ENCODE assay signal across 8 mouse cellular contexts in the genomic region with DNA sequence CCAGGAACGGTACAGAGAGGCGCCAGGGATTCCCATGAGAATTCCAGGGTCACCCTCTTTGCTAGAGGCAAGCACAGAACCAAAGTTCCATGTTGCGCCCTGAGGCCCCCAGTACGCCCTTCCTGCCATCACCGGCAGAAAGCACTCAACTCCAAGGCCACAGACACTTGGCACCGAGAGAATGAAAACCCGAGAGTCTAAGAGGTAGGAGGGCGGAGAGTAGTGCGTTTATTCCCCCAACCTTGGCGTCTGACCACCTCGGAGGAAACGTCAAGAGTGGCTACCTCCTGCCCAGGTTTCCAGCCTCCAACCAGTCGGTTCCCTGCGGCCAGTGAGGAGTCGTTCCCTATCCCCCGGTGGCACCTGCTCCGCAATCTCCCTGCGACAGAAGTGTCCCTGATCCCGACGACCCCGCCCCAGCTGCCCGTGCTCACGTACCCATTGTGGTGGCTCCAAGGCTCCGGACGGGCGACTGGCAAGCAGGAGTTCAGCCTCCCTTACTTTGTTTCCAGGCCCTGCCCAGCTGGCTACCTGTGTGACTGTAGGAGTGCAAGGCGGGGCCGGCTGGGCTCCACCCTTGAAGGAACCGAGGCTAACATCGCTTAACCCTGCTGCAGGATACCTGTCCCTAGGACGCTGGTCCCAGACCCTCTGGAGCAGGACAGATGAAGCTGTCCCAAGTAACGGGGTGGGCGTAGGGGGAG. TPM values are rescaled to one million over a fixed set of nuclear protein-coding genes. Genes with fewer than 3 reads are reported as not detected.
DNase-seq lines count a peak whose midpoint lies in the region; ATAC-seq and TF ChIP-seq lines count a peak whose summit lies in the region.

Gene Slc15a1, minus strand, starts transcription at position 472 of the 704 bp plus-strand sequence.

- H3K27ac ChIP-seq in kidney, embryonic 16.5 days (ENCODE audit: low read length) = no peak within 1 kb of the TSS
- H3K27ac ChIP-seq in left cerebral cortex, adult 2 months = no peak within 1 kb of the TSS

- WGBS in kidney, embryonic 16.5 days = 8% methylated on average over 33 of the region's 33 CpGs

- DNase-seq in lung, postnatal 4 days = peak; percentile 16 to 39
- no peak for DNase-seq in thymus, postnatal 36 days
- no peak for DNase-seq in adipocyte (ENCODE audit: low spot score)
- no peak for DNase-seq in left cerebral cortex, adult 2 months (ENCODE audit: extremely low spot score in 1 of 2, low spot score in 2 of 2)
- DNase-seq in frontal cortex, postnatal 36 days (ENCODE audit: low spot score in 2 of 2) = no peak

- H3K4me3 ChIP-seq in E14TG2a.4 (replicated peaks; ENCODE audit: low read length) = peak within 1 kb of the TSS; percentile 79
- H3K4me3 ChIP-seq in kidney, embryonic 16.5 days (ENCODE audit: low read length) = peak within 1 kb of the TSS; percentile 28
- no peak within 1 kb of the TSS for H3K4me3 ChIP-seq in left cerebral cortex, adult 2 months

- 0 out of 2 replicates have a peak, but pooled peaks have one; percentile 11 for ATAC-seq in common myeloid progenitor, adult 5-6 weeks (replicated peaks; ENCODE audit: low read depth, poor library complexity, severe bottlenecking)
- ATAC-seq in kidney, embryonic 16.5 days (ENCODE audit: low FRiP score, low TSS enrichment) = peak; percentile 67

- intact Hi-C loops in left cerebral cortex, adult 2 months (cut with DNase I) = no loop called here

- no peaks in the 10 kb centered on the region for H3K36me3 ChIP-seq in E14TG2a.4 (ENCODE audit: insufficient read depth, low read length)
- H3K36me3 ChIP-seq in kidney, embryonic 16.5 days (ENCODE audit: insufficient read depth, low read length) = no peaks in the 10 kb centered on the region

- peak within 1 kb of the TSS; percentile 26 for H3K9ac ChIP-seq in kidney, embryonic 16.5 days (replicated peaks; ENCODE audit: low read length)

- no peak for TF ChIP-seq CTCF in E14TG2a.4 (conservative IDR thresholded peaks at IDR 0.05; ENCODE audit: low read length)
- no peak for TF ChIP-seq CTCF in left cerebral cortex, adult 2 months (IDR thresholded peaks at IDR 0.05)

- H3K27me3 ChIP-seq in E14TG2a.4 (ENCODE audit: insufficient read depth, low read length) = no peaks in the 10 kb centered on the region; the same call in 1 of the 2 replicates
- H3K27me3 ChIP-seq in kidney, embryonic 16.5 days (ENCODE audit: insufficient read depth, low read length) = peaks cover 25% of the 10 kb centered on the region

- peaks cover 31% of the 10 kb centered on the region for H3K9me3 ChIP-seq in E14TG2a.4 (ENCODE audit: low read length)
- H3K9me3 ChIP-seq in kidney, embryonic 16.5 days (ENCODE audit: low read length) = no peaks in the 10 kb centered on the region

- peak within 1 kb of the TSS; percentile 52 for H3K4me2 ChIP-seq in kidney, embryonic 16.5 days (replicated peaks; ENCODE audit: low read depth, low read length)

- peaks cover 62% of the 10 kb centered on the region for H3K4me1 ChIP-seq in E14TG2a.4 (replicated peaks; ENCODE audit: low read depth, low read length)
- H3K4me1 ChIP-seq in kidney, embryonic 16.5 days (ENCODE audit: insufficient read depth, low read length) = peaks cover 3% of the 10 kb centered on the region; the same call in 1 of the 2 replicates

RNA-seq across cellular contexts. Expression of gene Slc15a1, which starts in this region (rescaled TPM):
- total RNA-seq in common myeloid progenitor, adult 5-6 weeks (2017) = not detected in 2 replicates
- 0.49 and 0.76 TPM in 2 replicates for polyA plus RNA-seq in kidney, embryonic 16.5 days (2015; fragmentation: Nextera tagmentation; extraction: Ambion mirVana)
- total RNA-seq in left cerebral cortex, adult 2 months (2021) = not detected

Comparison
In these comparisons a context has a peak if more than half of its experiments do, and no peak if none do; other contexts are left out.
1. Peak in ATAC-seq in common myeloid progenitor, adult 5-6 weeks; RNA of the gene not detected or under 1 TPM.
2. Peak in ATAC-seq, H3K4me3 ChIP-seq, H3K9ac ChIP-seq and H3K4me2 ChIP-seq in kidney, embryonic 16.5 days; RNA of the gene not detected or under 1 TPM.
3. DNase-seq: peak in lung, postnatal 4 days (2 of 2); none in thymus, postnatal 36 days (0 of 2), adipocyte (single experiment), left cerebral cortex, adult 2 months (0 of 2) and frontal cortex, postnatal 36 days (0 of 2).